Mouse (Mus musculus): ENCODE data around the gene Adprm. TPM values are rescaled to one million over a fixed set of nuclear protein-coding genes. Genes with fewer than 3 reads are reported as not detected.

Gene Adprm
- polyA plus RNA-seq, 1 experiment from 2014 or later: 30.6 TPM

DNA sequence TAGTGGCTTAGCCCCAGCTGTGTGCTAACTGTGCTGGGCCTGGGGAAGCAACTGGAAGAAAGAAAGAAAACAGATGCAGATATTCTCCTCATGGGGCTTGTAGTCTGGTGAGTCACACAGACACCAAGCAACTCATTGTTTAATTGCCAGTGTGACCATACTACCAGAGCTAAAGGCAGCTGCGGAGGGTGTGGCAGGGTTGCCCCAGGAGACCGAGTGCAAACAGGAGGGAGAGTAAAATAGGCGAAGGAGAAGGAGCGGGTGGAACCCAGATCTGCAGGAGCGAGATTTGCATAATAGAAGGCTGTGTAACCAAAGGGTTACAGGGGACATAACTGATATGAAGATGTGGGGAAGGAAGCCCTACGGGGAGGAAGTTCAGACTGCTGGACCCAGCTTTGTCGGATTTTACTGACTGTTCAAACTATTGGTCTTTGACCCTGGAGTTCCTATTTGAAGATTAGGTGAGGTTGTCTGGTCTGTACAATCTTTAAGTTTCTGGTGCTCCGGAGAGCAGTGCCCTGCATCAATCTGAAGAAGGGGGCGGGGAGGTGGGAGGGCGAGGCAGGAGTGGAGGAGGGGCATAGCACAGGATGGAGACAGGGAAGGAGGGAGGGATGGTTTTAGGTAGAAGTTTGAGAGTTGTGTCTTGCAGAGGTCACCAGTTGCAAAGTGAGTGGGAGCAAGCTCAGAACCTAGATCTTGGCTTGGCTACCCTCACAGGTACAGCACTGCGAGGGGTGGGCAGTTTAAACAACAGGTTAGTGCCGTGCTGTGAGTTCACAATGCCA, 34.4 kb downstream of the Adprm start:
- H3K27ac ChIP-seq (ENCODE audit: low read length): peak overlapping the region; percentile 41; the same call in 1 of the 2 replicates
- H3K27me3 ChIP-seq (ENCODE audit: control insufficient read depth, insufficient read depth, low read length): no peaks in the 10 kb centered on the region
- H3K36me3 ChIP-seq (ENCODE audit: control insufficient read depth, insufficient read depth, low read length): no peaks in the 10 kb centered on the region
- no peak overlapping the region for H3K9ac ChIP-seq (replicated peaks; ENCODE audit: low read depth, low read length)
- H3K9me3 ChIP-seq (ENCODE audit: control insufficient read depth, low read depth, low read length): no peaks in the 10 kb centered on the region
- peak; percentile 88 for ATAC-seq (ENCODE audit: insufficient number of reproducible peaks, insufficient read depth, low FRiP score, low read depth)
- H3K4me3 ChIP-seq (ENCODE audit: low read depth, low read length): no peak overlapping the region
- no peaks in the 10 kb centered on the region for H3K4me1 ChIP-seq (ENCODE audit: control insufficient read depth, insufficient read depth, low read length)
- 16% methylated on average over 12 of the region's 12 CpGs for whole genome bisulfite sequencing
- 0 out of 2 replicates have a peak overlapping the region, but pooled peaks have one; percentile 21 for H3K4me2 ChIP-seq (replicated peaks; ENCODE audit: low read depth, low read length)

DNA sequence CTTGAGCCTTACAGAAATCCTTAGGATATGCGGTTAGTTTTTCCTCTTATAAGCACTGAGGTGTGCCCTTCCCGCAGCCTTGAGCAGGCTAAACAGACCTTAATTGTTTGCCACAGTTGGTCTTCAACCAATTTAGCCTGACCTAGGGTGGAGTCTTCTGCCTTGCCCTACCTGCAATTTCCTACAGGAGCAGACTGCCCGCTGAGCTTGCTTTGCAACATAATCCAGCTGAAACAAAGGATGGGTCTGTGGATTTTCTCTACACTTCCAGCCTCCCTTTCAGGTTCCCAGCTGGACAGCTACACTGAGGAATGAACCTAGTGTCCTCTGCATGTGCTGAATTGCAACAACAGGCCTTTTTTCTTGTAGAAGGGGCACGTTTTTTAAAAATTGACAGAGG, 40.8 kb downstream of the Adprm start:
- Histone ChIP-seq H3K4me1 (ENCODE audit: control insufficient read depth, insufficient read depth, low read length) (no peaks in the 10 kb centered on the region), H3K9ac (replicated peaks; ENCODE audit: low read depth, low read length) (no peak overlapping the region), H3K27me3 (ENCODE audit: control insufficient read depth, insufficient read depth, low read length) (no peaks in the 10 kb centered on the region), H3K36me3 (ENCODE audit: control insufficient read depth, insufficient read depth, low read length) (no peaks in the 10 kb centered on the region), H3K9me3 (ENCODE audit: control insufficient read depth, low read depth, low read length) (no peaks in the 10 kb centered on the region), H3K4me3 (ENCODE audit: low read depth, low read length) (no peak overlapping the region), H3K27ac (ENCODE audit: low read length) (no peak overlapping the region), H3K4me2 (replicated peaks; ENCODE audit: low read depth, low read length) (no peak overlapping the region)
- ATAC-seq (ENCODE audit: insufficient number of reproducible peaks, insufficient read depth, low FRiP score, low read depth): no peak
- WGBS: 52% methylated on average over 4 of the region's 4 CpGs

DNA sequence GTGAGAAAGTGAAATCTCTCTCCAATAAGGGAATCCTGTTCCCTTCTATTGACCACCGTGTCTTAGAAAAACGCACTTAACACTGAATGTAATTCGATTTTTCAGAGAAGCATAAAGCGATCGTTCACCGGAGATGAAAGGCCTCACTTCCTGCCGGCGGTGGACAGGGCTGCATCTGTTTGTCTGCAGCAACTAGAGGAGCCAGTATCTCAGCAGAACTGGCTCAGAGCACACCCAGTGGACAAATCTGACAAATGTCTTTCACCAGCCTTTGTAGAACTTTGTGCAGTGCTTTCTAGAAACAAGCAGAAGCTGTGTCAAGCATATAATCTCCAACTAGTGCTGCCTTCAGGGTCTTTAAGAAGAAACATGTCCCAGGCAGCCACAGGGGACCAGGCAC, 42.0 kb downstream of the Adprm start:
- no peak overlapping the region for H3K9ac ChIP-seq (replicated peaks; ENCODE audit: low read depth, low read length)
- no peak for ATAC-seq (ENCODE audit: insufficient number of reproducible peaks, insufficient read depth, low FRiP score, low read depth)
- no peaks in the 10 kb centered on the region for H3K36me3 ChIP-seq (ENCODE audit: control insufficient read depth, insufficient read depth, low read length)
- no peaks in the 10 kb centered on the region for H3K27me3 ChIP-seq (ENCODE audit: control insufficient read depth, insufficient read depth, low read length)
- H3K27ac ChIP-seq (ENCODE audit: low read length): peak overlapping the region; percentile 29
- no peak overlapping the region for H3K4me2 ChIP-seq (replicated peaks; ENCODE audit: low read depth, low read length)
- no peaks in the 10 kb centered on the region for H3K4me1 ChIP-seq (ENCODE audit: control insufficient read depth, insufficient read depth, low read length)
- WGBS: 2% methylated on average over 8 of the region's 8 CpGs
- no peaks in the 10 kb centered on the region for H3K9me3 ChIP-seq (ENCODE audit: control insufficient read depth, low read depth, low read length)
- H3K4me3 ChIP-seq (ENCODE audit: low read depth, low read length): no peak overlapping the region

DNA sequence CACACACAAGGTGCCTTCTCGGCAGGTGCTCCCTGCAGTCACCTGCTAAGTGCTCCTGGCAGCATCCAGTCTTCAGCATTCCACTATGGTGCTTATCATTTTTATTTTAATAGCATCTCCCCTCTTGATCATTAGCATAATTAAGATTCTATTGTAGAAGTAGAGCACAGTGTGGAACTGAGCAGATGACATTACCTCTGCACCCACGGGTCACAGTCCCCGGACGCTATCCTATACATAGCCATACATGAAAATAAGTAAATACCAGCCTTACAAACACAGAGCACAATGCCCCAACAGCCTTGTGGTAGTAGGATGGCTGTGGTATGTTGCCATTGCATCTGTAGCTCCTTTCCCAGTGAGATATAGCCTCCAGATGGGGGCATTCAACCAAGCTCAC, 43.9 kb downstream of the Adprm start:
- H3K36me3 ChIP-seq (ENCODE audit: control insufficient read depth, insufficient read depth, low read length): no peaks in the 10 kb centered on the region
- no peak for ATAC-seq (ENCODE audit: insufficient number of reproducible peaks, insufficient read depth, low FRiP score, low read depth)
- no peak overlapping the region for H3K9ac ChIP-seq (replicated peaks; ENCODE audit: low read depth, low read length)
- H3K27ac ChIP-seq (ENCODE audit: low read length): peak overlapping the region; percentile 27; the same call in 1 of the 2 replicates
- no peak overlapping the region for H3K4me3 ChIP-seq (ENCODE audit: low read depth, low read length)
- 91% methylated on average over 4 of the region's 4 CpGs for WGBS
- no peaks in the 10 kb centered on the region for H3K9me3 ChIP-seq (ENCODE audit: control insufficient read depth, low read depth, low read length)
- no peaks in the 10 kb centered on the region for H3K27me3 ChIP-seq (ENCODE audit: control insufficient read depth, insufficient read depth, low read length)
- no peak overlapping the region for H3K4me2 ChIP-seq (replicated peaks; ENCODE audit: low read depth, low read length)
- no peaks in the 10 kb centered on the region for H3K4me1 ChIP-seq (ENCODE audit: control insufficient read depth, insufficient read depth, low read length)

DNA sequence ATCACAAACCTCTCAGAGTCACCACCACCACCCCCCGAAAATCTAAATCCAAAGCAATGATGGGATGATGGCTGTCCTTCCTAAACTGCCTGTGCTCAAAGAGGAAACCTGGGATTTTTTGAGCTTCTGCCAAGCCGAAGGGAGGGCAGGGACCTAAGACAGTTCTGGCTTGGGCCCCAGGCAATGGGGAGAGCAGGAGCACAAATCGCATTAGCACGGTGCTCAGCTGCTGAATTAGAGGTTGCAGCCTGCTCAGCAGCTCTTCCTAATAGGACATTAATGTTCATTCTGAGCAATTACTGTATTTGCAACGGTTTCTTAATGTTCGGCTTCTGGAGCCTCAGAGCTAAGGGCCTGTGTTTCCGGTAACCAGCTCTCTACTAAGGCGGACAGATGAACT, 44.4 kb downstream of the Adprm start:
- ATAC-seq (ENCODE audit: insufficient number of reproducible peaks, insufficient read depth, low FRiP score, low read depth): 0 out of 2 replicates have a peak, but pooled peaks have one; percentile 46
- no peak overlapping the region for H3K4me3 ChIP-seq (ENCODE audit: low read depth, low read length)
- H3K9me3 ChIP-seq (ENCODE audit: control insufficient read depth, low read depth, low read length): no peaks in the 10 kb centered on the region
- H3K4me2 ChIP-seq (replicated peaks; ENCODE audit: low read depth, low read length): no peak overlapping the region
- WGBS: 71% methylated on average over 8 of the region's 8 CpGs
- no peak overlapping the region for H3K9ac ChIP-seq (replicated peaks; ENCODE audit: low read depth, low read length)
- H3K4me1 ChIP-seq (ENCODE audit: control insufficient read depth, insufficient read depth, low read length): no peaks in the 10 kb centered on the region
- H3K36me3 ChIP-seq (ENCODE audit: control insufficient read depth, insufficient read depth, low read length): no peaks in the 10 kb centered on the region
- H3K27ac ChIP-seq (ENCODE audit: low read length): peak overlapping the region; percentile 27; the same call in 1 of the 2 replicates
- H3K27me3 ChIP-seq (ENCODE audit: control insufficient read depth, insufficient read depth, low read length): no peaks in the 10 kb centered on the region

DNA sequence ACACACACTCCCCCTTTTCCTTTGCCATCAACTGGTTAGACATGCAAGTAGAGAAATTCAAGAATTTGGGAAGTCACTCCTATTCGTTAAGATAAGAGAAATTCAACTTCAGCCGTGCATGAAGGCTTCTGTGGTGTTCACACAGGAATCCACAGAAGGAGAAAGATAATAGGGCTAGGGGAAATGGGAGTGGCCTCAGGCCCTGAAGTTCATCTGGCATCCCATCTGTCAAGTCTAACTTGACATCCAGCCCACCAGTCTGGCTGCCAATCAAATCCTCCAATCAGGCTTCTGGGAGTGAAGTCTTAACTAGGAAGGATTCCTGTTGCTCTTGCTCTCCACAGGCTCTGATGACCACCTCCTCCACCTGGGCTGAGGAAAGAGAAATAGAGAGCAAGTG, 49.5 kb downstream of the Adprm start:
- no peak for ATAC-seq (ENCODE audit: insufficient number of reproducible peaks, insufficient read depth, low FRiP score, low read depth)
- Histone ChIP-seq H3K27ac (ENCODE audit: low read length) (no peak overlapping the region), H3K4me1 (ENCODE audit: control insufficient read depth, insufficient read depth, low read length) (0 out of 2 replicates have a peak, but pooled peaks cover 5% of the 10 kb centered on the region), H3K36me3 (ENCODE audit: control insufficient read depth, insufficient read depth, low read length) (no peaks in the 10 kb centered on the region), H3K27me3 (ENCODE audit: control insufficient read depth, insufficient read depth, low read length) (no peaks in the 10 kb centered on the region), H3K9ac (replicated peaks; ENCODE audit: low read depth, low read length) (no peak overlapping the region), H3K4me3 (ENCODE audit: low read depth, low read length) (no peak overlapping the region), H3K4me2 (replicated peaks; ENCODE audit: low read depth, low read length) (no peak overlapping the region), H3K9me3 (ENCODE audit: control insufficient read depth, low read depth, low read length) (no peaks in the 10 kb centered on the region)
- 67% methylated on average over 2 of the region's 2 CpGs for WGBS

DNA sequence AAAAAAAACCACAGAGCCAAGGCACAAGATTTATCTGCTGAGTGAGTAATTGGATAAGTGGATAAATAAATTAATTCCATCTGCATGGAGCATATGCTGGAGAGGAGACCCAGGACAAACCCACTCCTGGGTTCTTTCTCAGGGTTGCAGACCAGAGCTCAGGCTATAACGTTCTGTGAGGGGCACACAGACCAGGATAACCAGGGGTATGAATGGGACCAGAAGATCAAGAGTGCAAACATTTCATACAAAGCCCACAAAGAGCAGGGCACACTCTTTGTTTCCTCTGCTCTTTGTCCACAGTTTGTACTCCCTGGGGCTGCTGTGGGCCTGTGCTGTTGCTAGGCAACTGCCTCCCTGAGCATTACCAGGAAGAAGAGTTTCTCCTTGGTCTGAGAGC, 50.7 kb downstream of the Adprm start:
- 48% methylated on average over 1 of the region's 1 CpGs for WGBS
- Histone ChIP-seq H3K4me3 (ENCODE audit: low read depth, low read length) (no peak overlapping the region), H3K27me3 (ENCODE audit: control insufficient read depth, insufficient read depth, low read length) (no peaks in the 10 kb centered on the region), H3K4me1 (ENCODE audit: control insufficient read depth, insufficient read depth, low read length) (0 out of 2 replicates have a peak, but pooled peaks cover 5% of the 10 kb centered on the region), H3K9ac (replicated peaks; ENCODE audit: low read depth, low read length) (no peak overlapping the region), H3K9me3 (ENCODE audit: control insufficient read depth, low read depth, low read length) (no peaks in the 10 kb centered on the region), H3K36me3 (ENCODE audit: control insufficient read depth, insufficient read depth, low read length) (no peaks in the 10 kb centered on the region), H3K4me2 (replicated peaks; ENCODE audit: low read depth, low read length) (no peak overlapping the region), H3K27ac (ENCODE audit: low read length) (no peak overlapping the region)
- ATAC-seq (ENCODE audit: insufficient number of reproducible peaks, insufficient read depth, low FRiP score, low read depth): no peak

DNA sequence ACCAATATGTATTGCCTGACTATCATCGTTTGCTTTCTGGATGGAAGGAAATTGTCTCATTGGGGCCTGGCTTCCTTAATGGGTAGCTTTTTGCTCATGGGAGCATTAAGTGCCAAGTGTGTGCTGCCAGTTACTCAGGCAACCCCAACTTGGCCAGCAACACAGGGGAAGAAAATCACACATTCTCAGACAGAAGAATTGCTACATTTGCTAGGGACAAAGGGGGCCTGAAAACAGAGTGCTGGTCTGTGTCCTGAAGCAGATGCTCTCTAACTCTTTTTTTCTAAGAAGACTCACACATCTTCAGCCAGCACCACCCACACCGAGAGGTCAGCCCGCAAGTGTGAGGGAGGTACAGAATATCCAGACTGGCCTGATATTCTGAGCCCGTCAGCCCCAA, 51.7 kb downstream of the Adprm start:
- Histone ChIP-seq H3K27me3 (ENCODE audit: control insufficient read depth, insufficient read depth, low read length) (no peaks in the 10 kb centered on the region), H3K9me3 (ENCODE audit: control insufficient read depth, low read depth, low read length) (no peaks in the 10 kb centered on the region), H3K4me1 (ENCODE audit: control insufficient read depth, insufficient read depth, low read length) (0 out of 2 replicates have a peak, but pooled peaks cover 5% of the 10 kb centered on the region), H3K4me3 (ENCODE audit: low read depth, low read length) (no peak overlapping the region), H3K36me3 (ENCODE audit: control insufficient read depth, insufficient read depth, low read length) (no peaks in the 10 kb centered on the region), H3K27ac (ENCODE audit: low read length) (no peak overlapping the region), H3K9ac (replicated peaks; ENCODE audit: low read depth, low read length) (no peak overlapping the region), H3K4me2 (replicated peaks; ENCODE audit: low read depth, low read length) (no peak overlapping the region)
- 84% methylated on average over 4 of the region's 4 CpGs for WGBS
- no peak for ATAC-seq (ENCODE audit: insufficient number of reproducible peaks, insufficient read depth, low FRiP score, low read depth)

Measured in stomach, embryonic 14.5 days (tissue).